Mouse (Mus musculus): ENCODE measurements around the gene Dysf. TPM values are rescaled to one million over a fixed set of nuclear protein-coding genes. Genes with fewer than 3 reads are reported as not detected.

The Dysf gene
- polyA plus RNA-seq, 1 experiment from 2014 or later = 1.7 TPM

GRCm38 (mm10) chr6:84224861-84225260 lies 216.5 kb downstream of the Dysf start:
- Histone ChIP-seq H3K27ac (ENCODE audit: low read length) (no peak overlapping the region), H3K9me3 (ENCODE audit: control insufficient read depth, low read length) (no peaks in the 10 kb centered on the region), H3K36me3 (ENCODE audit: control insufficient read depth, insufficient read depth) (no peaks in the 10 kb centered on the region), H3K4me3 (replicated peaks; ENCODE audit: low read length) (no peak overlapping the region), H3K9ac (replicated peaks; ENCODE audit: low read depth, low read length) (no peak overlapping the region), H3K4me2 (ENCODE audit: low read length) (no peak overlapping the region), H3K4me1 (replicated peaks; ENCODE audit: control insufficient read depth, insufficient read depth, low read length) (no peaks in the 10 kb centered on the region), H3K27me3 (replicated peaks; ENCODE audit: control insufficient read depth, insufficient read depth, low read length) (no peaks in the 10 kb centered on the region)
- WGBS = 38% methylated on average over 4 of the region's 4 CpGs
- no peak for ATAC-seq

DNA sequence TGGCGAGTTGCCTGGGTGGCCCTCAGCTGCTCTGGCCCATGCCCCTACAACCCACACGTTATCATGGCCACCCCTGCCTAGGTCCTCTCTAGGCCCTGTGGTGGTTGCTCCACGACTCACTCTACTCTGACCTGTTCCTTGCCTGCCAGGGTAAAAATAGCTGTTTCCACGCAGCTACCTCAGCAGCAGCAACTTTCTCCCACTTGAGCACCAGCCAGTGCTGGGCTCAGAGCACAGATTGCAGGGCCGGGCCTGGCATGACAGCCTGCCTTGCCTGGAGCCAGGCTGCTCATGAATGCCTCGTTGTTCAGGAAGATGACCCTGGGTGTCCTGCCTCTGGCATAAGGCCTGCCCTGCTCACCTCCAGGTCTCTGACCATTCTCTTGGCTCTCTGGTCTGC lies 217.2 kb downstream of the Dysf start:
- no peak for ATAC-seq
- Histone ChIP-seq H3K9ac (replicated peaks; ENCODE audit: low read depth, low read length) (no peak overlapping the region), H3K4me2 (ENCODE audit: low read length) (no peak overlapping the region), H3K4me1 (replicated peaks; ENCODE audit: control insufficient read depth, insufficient read depth, low read length) (no peaks in the 10 kb centered on the region), H3K27ac (ENCODE audit: low read length) (no peak overlapping the region), H3K36me3 (ENCODE audit: control insufficient read depth, insufficient read depth) (no peaks in the 10 kb centered on the region), H3K27me3 (replicated peaks; ENCODE audit: control insufficient read depth, insufficient read depth, low read length) (no peaks in the 10 kb centered on the region), H3K9me3 (ENCODE audit: control insufficient read depth, low read length) (no peaks in the 10 kb centered on the region), H3K4me3 (replicated peaks; ENCODE audit: low read length) (no peak overlapping the region)
- WGBS = 73% methylated on average over 6 of the region's 6 CpGs

GRCm38 (mm10) chr6:84228196-84228595 lies 219.8 kb downstream of the Dysf start:
- H3K4me3 ChIP-seq (replicated peaks; ENCODE audit: low read length) = no peak overlapping the region
- no peaks in the 10 kb centered on the region for H3K4me1 ChIP-seq (replicated peaks; ENCODE audit: control insufficient read depth, insufficient read depth, low read length)
- H3K36me3 ChIP-seq (ENCODE audit: control insufficient read depth, insufficient read depth) = no peaks in the 10 kb centered on the region
- 87% methylated on average over 4 of the region's 4 CpGs for WGBS
- no peak overlapping the region for H3K4me2 ChIP-seq (ENCODE audit: low read length)
- ATAC-seq = no peak
- no peak overlapping the region for H3K27ac ChIP-seq (ENCODE audit: low read length)
- H3K9ac ChIP-seq (replicated peaks; ENCODE audit: low read depth, low read length) = no peak overlapping the region
- no peaks in the 10 kb centered on the region for H3K9me3 ChIP-seq (ENCODE audit: control insufficient read depth, low read length)
- H3K27me3 ChIP-seq (replicated peaks; ENCODE audit: control insufficient read depth, insufficient read depth, low read length) = no peaks in the 10 kb centered on the region

GRCm38 (mm10) chr6:84228786-84229185 lies 220.4 kb downstream of the Dysf start:
- no peak overlapping the region for H3K4me2 ChIP-seq (ENCODE audit: low read length)
- no peaks in the 10 kb centered on the region for H3K27me3 ChIP-seq (replicated peaks; ENCODE audit: control insufficient read depth, insufficient read depth, low read length)
- H3K9ac ChIP-seq (replicated peaks; ENCODE audit: low read depth, low read length) = no peak overlapping the region
- WGBS = 20% methylated on average over 5 of the region's 5 CpGs
- H3K36me3 ChIP-seq (ENCODE audit: control insufficient read depth, insufficient read depth) = no peaks in the 10 kb centered on the region
- H3K9me3 ChIP-seq (ENCODE audit: control insufficient read depth, low read length) = no peaks in the 10 kb centered on the region
- no peak overlapping the region for H3K27ac ChIP-seq (ENCODE audit: low read length)
- no peak overlapping the region for H3K4me3 ChIP-seq (replicated peaks; ENCODE audit: low read length)
- no peaks in the 10 kb centered on the region for H3K4me1 ChIP-seq (replicated peaks; ENCODE audit: control insufficient read depth, insufficient read depth, low read length)
- no peak for ATAC-seq

DNA sequence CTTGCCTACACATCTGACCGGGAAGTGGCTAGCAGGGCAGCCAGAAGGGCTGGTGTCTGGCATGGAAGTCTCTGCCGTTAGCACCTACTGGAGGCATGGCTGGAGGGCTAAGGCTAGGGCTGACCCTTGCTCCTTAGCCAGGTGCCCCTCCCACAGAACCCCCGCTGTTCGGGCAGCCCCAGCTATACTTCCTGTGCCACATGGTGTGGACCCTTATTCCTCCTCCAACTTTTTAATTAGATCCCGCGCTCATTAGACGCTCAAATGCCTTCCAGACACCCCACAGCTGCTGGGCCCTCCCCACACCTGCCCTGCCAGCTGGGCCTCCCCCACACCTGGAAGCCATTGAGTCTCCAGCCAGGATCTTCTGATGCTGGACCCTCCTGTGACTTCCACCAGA lies 221.3 kb downstream of the Dysf start:
- Histone ChIP-seq H3K27ac (ENCODE audit: low read length) (no peak overlapping the region), H3K36me3 (ENCODE audit: control insufficient read depth, insufficient read depth) (no peaks in the 10 kb centered on the region), H3K4me2 (ENCODE audit: low read length) (no peak overlapping the region), H3K4me1 (replicated peaks; ENCODE audit: control insufficient read depth, insufficient read depth, low read length) (no peaks in the 10 kb centered on the region), H3K9me3 (ENCODE audit: control insufficient read depth, low read length) (no peaks in the 10 kb centered on the region), H3K4me3 (replicated peaks; ENCODE audit: low read length) (no peak overlapping the region), H3K9ac (replicated peaks; ENCODE audit: low read depth, low read length) (no peak overlapping the region), H3K27me3 (replicated peaks; ENCODE audit: control insufficient read depth, insufficient read depth, low read length) (no peaks in the 10 kb centered on the region)
- 62% methylated on average over 7 of the region's 7 CpGs for WGBS
- ATAC-seq = no peak

GRCm38 (mm10) chr6:84231108-84231507 lies 222.7 kb downstream of the Dysf start:
- no peaks in the 10 kb centered on the region for H3K9me3 ChIP-seq (ENCODE audit: control insufficient read depth, low read length)
- no peak overlapping the region for H3K27ac ChIP-seq (ENCODE audit: low read length)
- ATAC-seq = no peak
- H3K9ac ChIP-seq (replicated peaks; ENCODE audit: low read depth, low read length) = no peak overlapping the region
- H3K4me2 ChIP-seq (ENCODE audit: low read length) = no peak overlapping the region
- WGBS = 47% methylated on average over 7 of the region's 7 CpGs
- H3K4me1 ChIP-seq (replicated peaks; ENCODE audit: control insufficient read depth, insufficient read depth, low read length) = no peaks in the 10 kb centered on the region
- H3K36me3 ChIP-seq (ENCODE audit: control insufficient read depth, insufficient read depth) = no peaks in the 10 kb centered on the region
- H3K27me3 ChIP-seq (replicated peaks; ENCODE audit: control insufficient read depth, insufficient read depth, low read length) = no peaks in the 10 kb centered on the region
- H3K4me3 ChIP-seq (replicated peaks; ENCODE audit: low read length) = no peak overlapping the region

DNA sequence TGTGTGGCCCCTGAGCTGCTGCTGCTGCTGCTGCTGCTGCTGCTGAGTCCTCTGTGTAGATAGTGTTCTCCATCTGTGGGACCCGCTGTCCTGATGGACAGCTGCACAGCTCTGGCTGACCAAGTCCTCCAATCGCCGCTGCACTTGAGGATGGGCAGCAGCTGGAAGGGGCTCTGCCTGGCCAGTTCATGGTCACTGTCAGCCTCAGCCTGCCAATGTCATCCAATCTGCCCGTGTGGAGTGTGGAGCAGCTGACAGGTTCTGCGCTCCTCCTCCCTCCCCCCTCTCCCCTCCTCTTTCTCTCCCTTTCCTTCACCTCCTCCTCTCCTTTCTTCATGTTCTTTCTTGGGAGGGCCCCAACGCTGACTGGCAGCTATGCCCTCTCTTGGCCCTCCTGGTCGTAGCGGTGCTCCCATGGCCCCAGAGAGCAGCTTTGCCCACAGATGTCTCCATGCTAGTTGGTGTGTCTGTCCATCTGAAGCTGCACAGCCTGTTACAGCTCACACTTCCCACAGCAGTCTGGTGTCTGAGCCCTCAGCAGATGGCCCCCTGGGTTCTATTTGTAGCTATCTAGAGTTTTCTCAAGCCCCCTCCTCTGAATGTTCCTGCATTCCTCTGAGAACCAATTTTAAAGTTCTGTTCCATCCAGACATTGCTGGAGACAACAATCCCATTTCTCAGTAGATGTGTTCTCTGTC lies 223.8 kb downstream of the Dysf start:
- Histone ChIP-seq H3K27me3 (replicated peaks; ENCODE audit: control insufficient read depth, insufficient read depth, low read length) (no peaks in the 10 kb centered on the region), H3K4me2 (ENCODE audit: low read length) (no peak overlapping the region), H3K4me1 (replicated peaks; ENCODE audit: control insufficient read depth, insufficient read depth, low read length) (no peaks in the 10 kb centered on the region), H3K9me3 (ENCODE audit: control insufficient read depth, low read length) (no peaks in the 10 kb centered on the region), H3K27ac (ENCODE audit: low read length) (no peak overlapping the region), H3K9ac (replicated peaks; ENCODE audit: low read depth, low read length) (no peak overlapping the region), H3K4me3 (replicated peaks; ENCODE audit: low read length) (no peak overlapping the region), H3K36me3 (ENCODE audit: control insufficient read depth, insufficient read depth) (no peaks in the 10 kb centered on the region)
- no peak; the same call in 1 of the 2 replicates for ATAC-seq
- WGBS = 68% methylated on average over 8 of the region's 8 CpGs

GRCm38 (mm10) chr6:84233783-84234182 lies 225.4 kb downstream of the Dysf start:
- H3K4me3 ChIP-seq (replicated peaks; ENCODE audit: low read length) = no peak overlapping the region
- no peaks in the 10 kb centered on the region for H3K4me1 ChIP-seq (replicated peaks; ENCODE audit: control insufficient read depth, insufficient read depth, low read length)
- ATAC-seq = no peak
- H3K27me3 ChIP-seq (replicated peaks; ENCODE audit: control insufficient read depth, insufficient read depth, low read length) = no peaks in the 10 kb centered on the region
- no peaks in the 10 kb centered on the region for H3K36me3 ChIP-seq (ENCODE audit: control insufficient read depth, insufficient read depth)
- H3K27ac ChIP-seq (ENCODE audit: low read length) = no peak overlapping the region
- 68% methylated on average over 6 of the region's 6 CpGs for WGBS
- no peak overlapping the region for H3K4me2 ChIP-seq (ENCODE audit: low read length)
- no peak overlapping the region for H3K9ac ChIP-seq (replicated peaks; ENCODE audit: low read depth, low read length)
- no peaks in the 10 kb centered on the region for H3K9me3 ChIP-seq (ENCODE audit: control insufficient read depth, low read length)

DNA sequence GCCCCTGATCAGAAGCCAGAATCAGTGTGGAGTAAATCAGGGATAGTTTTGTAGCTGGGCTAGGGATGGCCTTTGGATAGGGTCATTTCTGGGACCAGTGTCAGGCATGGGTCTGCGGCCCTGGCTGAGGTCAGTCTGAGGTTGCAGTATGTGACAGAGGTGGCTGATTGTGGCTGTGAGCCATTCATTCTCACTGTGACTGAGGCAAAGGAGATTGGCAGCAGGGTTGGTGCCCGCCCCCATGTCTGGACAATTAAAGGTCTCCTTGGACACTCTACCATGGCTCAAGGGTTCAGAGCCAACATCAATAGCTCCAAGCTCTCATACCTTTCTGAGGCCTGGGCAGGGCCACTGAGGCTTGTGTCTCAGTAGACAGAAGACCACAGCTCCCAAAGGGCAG lies 227.0 kb downstream of the Dysf start:
- Histone ChIP-seq H3K27me3 (replicated peaks; ENCODE audit: control insufficient read depth, insufficient read depth, low read length) (no peaks in the 10 kb centered on the region), H3K4me1 (replicated peaks; ENCODE audit: control insufficient read depth, insufficient read depth, low read length) (no peaks in the 10 kb centered on the region), H3K9me3 (ENCODE audit: control insufficient read depth, low read length) (no peaks in the 10 kb centered on the region), H3K9ac (replicated peaks; ENCODE audit: low read depth, low read length) (no peak overlapping the region), H3K4me3 (replicated peaks; ENCODE audit: low read length) (no peak overlapping the region), H3K4me2 (ENCODE audit: low read length) (no peak overlapping the region), H3K36me3 (ENCODE audit: control insufficient read depth, insufficient read depth) (no peaks in the 10 kb centered on the region), H3K27ac (ENCODE audit: low read length) (no peak overlapping the region)
- ATAC-seq = no peak
- 90% methylated on average over 2 of the region's 2 CpGs for WGBS

GRCm38 (mm10) chr6:84243385-84243784 lies 235.0 kb downstream of the Dysf start:
- Histone ChIP-seq H3K4me2 (ENCODE audit: low read length) (no peak overlapping the region), H3K4me1 (replicated peaks; ENCODE audit: control insufficient read depth, insufficient read depth, low read length) (no peaks in the 10 kb centered on the region), H3K9ac (replicated peaks; ENCODE audit: low read depth, low read length) (no peak overlapping the region), H3K36me3 (ENCODE audit: control insufficient read depth, insufficient read depth) (no peaks in the 10 kb centered on the region), H3K27ac (ENCODE audit: low read length) (no peak overlapping the region), H3K4me3 (replicated peaks; ENCODE audit: low read length) (no peak overlapping the region), H3K9me3 (ENCODE audit: control insufficient read depth, low read length) (no peaks in the 10 kb centered on the region), H3K27me3 (replicated peaks; ENCODE audit: control insufficient read depth, insufficient read depth, low read length) (no peaks in the 10 kb centered on the region)
- no peak for ATAC-seq
- WGBS = 92% methylated on average over 3 of the region's 3 CpGs
